Mouse (Mus musculus) erythroblast, adult 5-6 weeks (primary cell): ENCODE measurements around the gene Perp. TPM values are rescaled to one million over a fixed set of nuclear protein-coding genes. Genes with fewer than 3 reads are reported as not detected.

Experiments used
- ATAC-seq: replicated peaks from 2 replicates; pipeline ENCODE4 v1.8.0; 2016; ENCODE audit warnings: moderate number of reproducible peaks, mild to moderate bottlenecking, moderate TSS enrichment, inconsistent platforms; ENCODE audit not compliant: poor library complexity, low FRiP score, severe bottlenecking
- total RNA-seq, 2 experiments: library from RNA; stranded (forward) in 1 of 2; stranded (reverse) in 1 of 2; fragments of 150-400 nt in 1 of 2; fragments of 200-764, 138-1000 nt in 1 of 2; gene quantifications; 2 replicates each; pipeline versions ENCODE4 v1.2.3 to v1.2.4; 2015 to 2017; ENCODE audit warnings: low replicate concordance in 2 of 2

The Perp gene
- 1.0 and 2.7 TPM in 2 replicates for total RNA-seq (2015; ENCODE audit: low replicate concordance)
- total RNA-seq (2017; ENCODE audit: low replicate concordance), result 0.56 and 0.85 TPM in 2 replicates

DNA sequence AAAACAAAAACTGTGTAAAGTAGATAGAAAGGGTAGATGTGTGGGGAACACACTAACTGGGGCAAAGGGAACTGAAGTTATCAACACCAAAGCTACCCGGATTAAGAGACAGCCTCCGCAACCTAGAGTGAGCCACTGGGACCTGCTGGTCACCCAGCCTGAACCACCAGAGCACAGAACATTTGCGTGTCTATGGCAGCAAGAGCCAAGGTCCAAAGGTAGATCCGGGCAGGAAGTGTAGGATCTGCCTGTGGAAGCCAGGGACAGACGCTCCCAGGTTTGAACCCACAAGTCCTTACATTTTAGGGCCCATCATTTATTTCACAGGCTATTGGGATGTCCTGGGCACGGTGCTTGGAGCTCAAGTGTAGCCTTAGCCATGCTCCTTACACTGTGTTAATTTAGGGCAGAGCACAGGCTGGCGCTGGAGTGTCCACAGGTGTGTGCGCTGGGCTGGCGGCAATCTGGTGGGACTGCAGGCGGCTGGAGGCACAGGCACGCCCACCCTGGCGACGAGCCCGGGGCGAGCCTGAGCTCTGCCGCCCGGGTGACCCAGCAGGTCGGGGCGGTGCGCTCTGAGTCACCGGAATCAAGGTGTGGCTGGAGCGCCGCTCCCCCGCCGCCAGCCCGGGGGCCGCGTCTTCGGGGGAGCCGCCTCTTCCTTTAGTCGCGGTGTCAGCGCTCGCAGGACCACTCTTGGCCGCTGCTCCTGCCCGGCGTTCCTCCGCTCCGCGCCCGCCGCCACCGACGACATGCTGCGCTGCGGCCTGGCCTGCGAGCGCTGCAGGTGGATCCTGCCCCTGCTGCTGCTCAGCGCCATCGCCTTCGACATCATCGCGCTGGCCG lies at the start of gene Perp:
Perp (plus strand) TSS at position 580 of the 846 bp plus-strand sequence.
- ATAC-seq, result no peak

DNA sequence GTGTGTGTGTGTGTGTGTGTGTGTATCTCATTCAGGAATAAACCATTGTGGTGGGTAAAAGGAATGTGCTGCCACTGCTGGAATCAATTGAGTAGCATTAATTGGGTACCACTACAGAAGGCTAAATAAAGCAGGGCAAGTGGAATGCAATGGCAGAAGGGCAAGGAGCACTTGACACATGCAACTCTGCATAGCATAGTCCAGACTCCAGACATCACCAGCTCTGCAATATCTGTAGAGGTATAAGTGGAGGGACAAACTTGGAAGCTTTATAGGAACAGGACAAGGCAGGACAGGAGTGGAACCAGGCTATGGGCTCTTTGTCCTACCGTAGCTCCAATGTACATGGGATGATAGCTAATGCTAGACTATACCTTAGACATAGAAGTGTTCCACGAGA lies 33.1 kb upstream of the Perp start:
- ATAC-seq, result no peak

DNA sequence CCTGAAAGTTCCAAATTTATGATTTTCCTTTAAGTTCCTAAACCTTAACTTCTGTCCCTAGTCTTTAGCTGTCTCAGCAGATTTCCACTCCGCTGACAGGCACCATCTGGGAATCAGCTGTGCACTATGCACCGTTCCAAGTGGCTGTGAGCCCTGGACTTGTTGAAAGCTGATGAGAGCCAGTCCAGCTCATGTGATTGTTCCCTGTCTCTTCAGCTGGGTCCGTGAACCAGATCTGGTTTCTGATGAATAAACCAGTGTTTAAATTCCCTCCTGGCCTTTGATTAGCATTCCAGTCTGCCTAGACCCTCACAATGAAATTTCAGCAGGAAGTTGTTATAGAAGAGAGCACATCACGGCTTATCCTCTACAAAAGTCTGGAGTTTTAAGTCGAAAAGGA lies 28.3 kb upstream of the Perp start:
- no peak for ATAC-seq

DNA sequence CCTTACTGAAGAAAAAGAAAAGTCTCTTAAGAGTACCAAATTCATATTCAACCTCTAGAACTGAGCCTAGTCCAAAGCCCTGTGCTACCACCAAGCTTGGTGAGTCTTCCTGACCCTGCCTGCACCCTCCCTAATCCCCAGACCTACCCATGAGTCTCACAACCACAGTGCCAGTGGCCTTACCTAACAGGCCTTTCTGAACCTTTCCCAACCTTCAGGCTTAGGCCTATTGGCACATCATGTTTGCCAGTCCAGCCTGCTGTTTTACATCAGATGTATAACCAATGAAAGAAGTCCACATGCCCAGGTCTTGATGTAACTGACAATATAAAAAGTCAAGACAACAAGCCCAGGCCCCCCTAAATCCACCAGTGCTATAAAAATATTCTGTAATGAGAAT lies 19.7 kb upstream of the Perp start:
- no peak for ATAC-seq

DNA sequence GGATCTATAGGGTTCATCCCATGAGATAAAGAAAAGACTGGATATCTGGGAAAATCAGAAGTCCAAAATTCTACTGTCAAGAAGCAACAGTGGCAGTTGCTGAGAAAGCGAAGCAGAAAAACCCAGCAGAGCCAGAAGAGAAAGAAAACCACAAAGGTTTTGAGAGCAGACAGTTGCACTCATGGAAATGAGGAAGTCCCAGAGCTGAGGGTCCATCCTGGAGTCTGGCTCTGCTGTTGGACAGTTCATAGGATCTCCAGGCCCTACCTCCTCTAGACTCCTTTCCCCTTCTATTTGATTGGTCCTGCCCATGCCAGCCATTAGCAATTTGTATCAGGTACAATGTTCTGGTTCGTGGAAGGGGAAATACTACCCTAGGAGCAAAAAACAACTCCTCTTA lies 18.7 kb upstream of the Perp start:
- no peak for ATAC-seq

DNA sequence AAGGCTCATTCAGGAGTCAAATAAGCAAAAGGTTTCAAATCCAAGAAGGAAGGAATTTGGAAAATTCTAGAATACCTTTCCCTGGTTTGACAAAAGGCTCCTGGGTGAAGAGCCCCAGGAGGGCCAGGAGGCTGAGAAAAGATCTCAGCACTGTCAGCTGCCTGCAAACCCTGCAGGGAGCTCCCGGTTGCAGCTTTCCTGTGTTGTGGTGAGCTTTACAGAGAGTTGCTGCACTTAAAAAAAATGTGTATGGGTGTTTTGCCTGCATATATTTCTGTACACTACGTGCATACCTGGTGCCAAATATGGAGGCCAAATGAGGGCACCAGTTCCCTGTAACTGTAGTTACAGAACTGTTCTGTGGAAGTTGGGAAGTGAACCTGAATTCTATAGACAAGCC lies 16.9 kb upstream of the Perp start:
- no peak for ATAC-seq

DNA sequence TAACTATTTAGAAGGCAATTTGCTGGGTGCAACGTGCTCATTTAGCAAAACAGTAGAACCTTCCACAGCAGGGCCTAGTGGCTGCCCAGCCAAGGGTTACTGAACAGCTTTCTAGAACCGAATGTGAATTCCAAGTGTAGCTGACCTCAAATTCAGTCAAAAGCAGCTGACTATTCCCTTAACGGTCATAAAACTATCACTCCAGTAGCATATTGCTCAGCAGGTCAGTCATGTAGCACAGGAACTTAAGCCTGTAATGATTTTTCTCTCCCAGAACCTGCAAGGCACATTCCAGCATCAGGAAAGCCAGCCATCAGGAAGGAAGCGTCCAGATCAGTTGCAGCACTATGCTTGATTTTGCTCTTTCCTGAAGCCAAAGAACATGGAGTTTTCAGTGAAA lies 14.5 kb upstream of the Perp start:
- no peak for ATAC-seq

DNA sequence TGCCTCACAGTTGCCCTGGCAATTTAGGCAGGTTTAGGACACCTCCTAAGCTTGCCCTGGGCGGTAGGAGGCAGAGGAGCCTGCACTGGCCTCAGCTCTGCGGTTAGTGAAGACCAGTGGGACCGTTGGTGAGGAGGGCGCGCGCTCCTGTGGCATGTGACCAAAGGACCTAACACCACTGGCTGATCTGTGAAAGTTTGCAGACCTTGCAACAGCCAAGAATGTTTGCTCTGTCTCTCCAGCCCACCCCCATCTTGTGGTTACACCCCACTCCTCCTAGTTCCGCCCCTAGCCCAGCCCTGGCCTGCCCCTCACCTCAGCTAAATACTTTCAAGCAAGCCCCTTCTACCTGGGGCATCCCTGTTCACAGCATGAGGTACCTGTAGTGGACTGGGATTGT lies 13.0 kb upstream of the Perp start:
- no peak for ATAC-seq

DNA sequence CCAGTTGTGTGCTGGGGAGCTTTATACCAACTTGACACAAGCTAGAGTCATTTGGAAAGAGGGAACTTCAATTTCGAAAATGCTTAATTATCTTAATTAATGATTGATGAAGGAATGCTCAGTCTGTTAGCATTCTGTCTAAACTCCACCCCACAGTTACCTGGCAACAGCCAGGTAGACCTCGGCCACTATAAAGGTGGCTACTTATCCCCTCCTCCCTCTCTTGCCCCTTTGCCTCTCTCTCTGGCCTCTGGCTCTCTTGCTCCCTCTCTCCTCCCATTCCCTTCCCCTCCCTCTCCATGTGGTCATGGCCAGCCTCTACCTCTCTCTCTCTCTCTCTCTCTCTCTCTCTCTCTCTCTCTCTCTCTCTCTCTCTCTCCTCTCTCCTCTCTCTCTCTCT lies 10.4 kb upstream of the Perp start:
- no peak for ATAC-seq

DNA sequence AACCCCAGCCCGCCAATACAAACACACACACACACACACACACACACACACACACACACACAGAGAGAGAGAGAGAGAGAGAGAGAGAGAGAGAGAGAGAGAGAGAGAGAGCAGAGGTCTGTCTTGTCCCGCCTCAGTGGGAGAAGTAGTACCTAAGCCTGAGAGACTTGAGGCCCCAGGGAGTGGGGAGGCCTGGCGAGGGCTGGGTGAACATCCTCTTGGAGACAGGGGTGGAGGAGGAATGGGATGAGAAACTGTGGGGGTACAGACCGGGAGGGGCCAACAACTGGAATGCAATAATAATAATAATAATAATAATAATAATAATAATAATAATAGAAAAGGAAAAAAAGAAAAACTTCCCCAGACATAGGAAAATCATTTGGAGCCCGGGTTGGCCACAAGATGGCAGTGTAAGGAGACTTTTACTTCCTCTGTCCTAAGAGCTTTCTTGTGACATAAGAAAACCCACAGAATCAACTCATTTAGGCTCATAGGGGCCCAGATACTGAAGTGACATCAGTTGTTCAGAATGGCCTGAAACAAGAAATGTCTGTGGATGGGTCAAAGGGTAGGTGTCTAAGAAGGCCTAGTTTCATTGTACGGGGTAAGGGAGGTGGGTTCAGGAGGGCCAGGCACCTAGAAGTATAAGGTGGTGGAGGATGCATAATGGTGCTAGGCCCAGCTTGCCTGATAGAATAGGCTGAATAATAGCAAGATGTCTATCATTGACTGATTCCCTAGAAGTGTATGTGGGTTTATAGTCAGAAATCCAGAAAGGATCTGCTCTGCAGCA lies 8.9 kb upstream of the Perp start:
- ATAC-seq, result no peak

DNA sequence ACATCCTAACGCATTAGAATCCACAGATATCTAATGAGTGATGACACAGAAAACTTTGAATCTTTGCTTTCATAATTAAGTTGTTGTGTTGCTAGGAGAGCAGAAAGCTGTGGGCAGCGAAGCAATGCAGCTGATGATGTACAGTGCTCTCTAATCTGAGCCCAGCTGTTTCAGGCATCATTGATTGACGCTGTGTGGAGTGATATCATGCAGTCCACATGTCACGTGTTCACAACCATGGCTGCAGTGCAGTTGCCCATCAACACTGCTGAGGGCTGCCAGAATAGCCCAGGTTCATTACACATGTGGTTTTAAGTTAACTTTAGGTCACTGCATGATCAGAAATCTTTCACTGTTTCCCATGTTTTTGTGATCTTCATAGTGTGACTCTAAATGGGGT lies 5.3 kb upstream of the Perp start:
- ATAC-seq, result no peak

DNA sequence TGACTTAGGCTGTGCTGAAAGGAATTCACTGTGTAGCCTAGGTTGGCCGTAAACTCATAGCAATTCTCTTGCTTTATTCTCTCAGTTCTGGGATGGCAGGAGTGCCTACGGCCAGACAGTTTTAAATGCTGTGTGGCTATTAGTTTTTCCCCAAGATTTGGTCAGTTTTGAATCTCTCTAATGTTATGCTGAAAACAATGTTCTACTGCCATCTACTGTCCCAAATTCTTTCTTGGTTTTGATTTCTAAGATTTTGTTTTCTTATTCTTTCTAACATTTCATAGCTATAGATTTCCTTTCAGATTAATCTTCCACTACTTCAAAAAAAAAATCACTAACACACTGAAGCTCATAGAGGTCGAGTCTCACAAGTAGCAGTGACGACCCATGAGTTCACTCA lies 4.1 kb upstream of the Perp start:
- no peak for ATAC-seq

DNA sequence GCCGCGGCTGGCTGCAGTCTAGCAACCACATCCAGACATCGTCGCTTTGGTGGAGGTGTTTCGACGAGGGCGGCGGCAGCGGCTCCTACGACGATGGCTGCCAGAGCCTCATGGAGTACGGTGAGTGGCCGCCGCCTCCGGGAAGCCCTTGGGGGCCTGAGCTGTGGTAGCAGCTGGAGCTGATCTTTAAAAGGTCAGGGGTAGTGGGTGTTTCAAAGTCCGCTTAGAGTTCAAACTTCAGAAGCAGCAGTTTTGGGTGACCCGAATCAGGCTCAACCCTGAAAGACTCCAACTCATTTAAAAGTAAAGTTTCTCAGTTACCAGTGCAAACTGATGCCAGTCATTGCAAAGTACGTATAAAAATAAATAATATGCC lies 455 bp downstream of the Perp start:
- no peak for ATAC-seq

DNA sequence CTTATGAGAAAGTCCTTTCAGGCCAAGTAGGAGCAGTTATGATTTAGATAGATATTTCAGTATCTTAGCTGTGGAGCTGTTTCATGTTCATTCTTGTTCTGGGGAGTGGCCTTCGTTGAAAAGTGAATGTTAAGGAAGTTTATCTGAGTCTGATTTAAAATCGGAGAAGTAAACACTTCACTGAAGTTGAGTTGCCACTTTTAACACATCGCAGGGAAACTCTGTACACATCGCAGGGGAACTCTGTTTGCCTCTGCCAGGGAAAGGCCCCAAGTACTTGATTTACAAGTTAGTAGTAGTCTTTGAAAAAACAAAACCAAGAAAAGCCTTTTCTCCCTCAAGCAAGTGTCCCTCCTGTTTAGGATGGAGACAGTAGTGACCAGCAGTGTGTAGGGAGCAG lies 891 bp downstream of the Perp start:
- ATAC-seq, result no peak

DNA sequence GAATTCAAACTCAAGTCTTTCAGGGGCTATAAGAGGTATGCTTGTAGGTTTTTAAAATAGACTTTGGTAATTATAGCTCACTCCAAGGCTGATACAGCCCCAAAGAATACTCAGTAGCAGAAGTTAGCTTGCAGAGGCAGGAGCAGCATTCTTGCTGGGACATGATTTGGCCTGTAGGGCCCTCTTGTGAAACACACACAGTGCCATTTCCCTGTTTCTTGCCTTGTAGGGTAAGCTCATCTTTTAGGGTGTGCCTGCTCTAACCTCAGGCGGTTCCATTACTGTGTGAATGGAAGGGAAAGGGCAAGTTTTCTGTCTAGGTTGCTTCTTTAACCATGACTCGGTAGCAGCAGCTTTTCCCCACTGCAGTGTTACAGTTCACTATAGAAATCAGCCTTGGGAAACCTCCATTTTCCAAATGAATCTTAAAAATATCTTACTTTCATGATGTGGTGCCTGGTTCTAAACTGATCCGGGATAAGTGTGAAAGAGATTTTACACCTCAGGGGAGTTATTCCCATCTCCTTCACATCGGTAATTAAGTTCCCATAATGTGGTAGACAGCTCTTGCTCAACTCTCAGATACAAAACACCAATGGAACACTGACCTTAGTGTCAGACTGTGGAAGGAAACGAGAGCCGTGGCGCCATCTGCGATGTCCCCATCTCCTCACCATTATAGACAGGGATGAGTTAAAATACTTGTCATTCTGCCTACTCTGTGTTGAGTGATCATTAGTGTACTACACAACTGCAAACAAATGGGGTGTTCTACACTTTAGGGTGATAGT lies 1.8 kb downstream of the Perp start:
- no peak for ATAC-seq

DNA sequence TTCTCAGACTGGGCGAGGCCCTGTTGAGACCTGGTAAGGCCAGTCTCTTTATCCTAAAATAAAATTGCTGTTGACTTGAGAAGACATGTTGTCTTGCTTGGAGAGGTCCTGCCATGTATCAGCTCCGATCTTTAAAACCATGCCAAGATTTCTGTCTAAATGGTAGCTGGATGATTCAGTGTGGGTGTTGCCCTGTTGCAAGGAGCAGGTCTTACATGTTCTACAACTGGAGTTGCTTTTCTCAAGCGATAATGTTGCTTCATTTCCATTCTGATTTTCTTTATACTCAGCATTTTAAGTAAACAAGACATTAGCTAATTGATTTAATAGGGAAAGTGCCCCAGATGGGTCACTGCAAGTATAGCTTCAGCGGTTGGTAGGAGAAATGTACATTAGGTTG lies 5.4 kb downstream of the Perp start:
- no peak for ATAC-seq

DNA sequence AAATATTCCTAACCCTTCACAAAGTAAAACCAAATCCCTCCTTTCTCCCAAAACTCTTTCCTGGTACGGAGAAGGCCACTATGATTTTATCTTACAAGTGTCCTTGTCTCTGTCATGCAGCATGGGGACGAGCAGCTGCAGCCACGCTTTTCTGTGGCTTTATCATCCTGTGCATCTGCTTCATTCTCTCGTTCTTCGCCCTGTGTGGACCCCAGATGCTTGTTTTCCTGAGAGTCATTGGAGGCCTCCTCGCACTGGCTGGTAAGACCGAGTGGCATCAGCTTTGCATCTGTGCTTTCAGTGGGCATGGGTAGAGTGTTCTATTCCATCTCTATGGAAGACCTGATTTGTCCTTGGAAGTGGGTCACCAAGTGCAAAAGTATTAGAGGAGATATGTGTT lies 8.6 kb downstream of the Perp start:
- ATAC-seq, result no peak

DNA sequence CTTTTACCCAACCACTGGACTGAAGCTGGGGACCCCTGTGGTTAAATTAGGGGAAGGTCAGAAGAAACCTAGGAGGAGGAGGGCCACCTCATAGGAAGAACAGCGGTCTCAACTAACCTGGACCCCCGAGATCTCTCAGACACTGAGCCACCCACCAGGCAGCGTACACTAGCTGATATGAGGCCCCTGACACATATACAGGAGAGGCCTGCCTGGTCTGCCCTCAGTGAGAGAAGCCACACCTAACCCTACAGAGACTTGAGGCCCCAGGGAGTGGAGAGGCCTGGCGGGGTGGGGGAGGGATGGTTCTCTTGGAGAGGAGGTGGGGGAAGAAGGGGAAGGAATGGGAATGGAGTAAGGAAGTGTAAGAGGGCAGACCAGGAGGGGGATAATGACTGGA lies 12.4 kb downstream of the Perp start:
- ATAC-seq, result no peak

DNA sequence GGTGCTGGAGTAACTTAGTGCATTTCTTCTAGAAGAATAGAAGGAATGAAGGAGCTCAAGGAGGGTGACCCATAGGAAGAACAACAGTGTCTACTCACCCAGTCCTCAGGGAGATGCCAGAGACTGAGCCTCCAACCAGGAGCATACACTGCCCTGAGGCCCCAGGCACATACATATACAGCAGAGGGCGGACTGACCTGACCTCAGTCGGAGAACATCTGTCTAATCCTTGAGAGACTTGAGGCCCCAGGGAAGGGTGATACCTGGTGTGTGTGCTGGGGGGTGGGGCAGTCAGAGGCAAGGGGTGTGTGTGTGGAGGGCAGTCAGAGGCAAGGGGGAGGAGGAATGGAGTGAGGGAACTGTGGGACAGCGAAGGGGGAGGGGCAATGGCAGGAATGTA lies 14.8 kb downstream of the Perp start:
- ATAC-seq, result no peak

DNA sequence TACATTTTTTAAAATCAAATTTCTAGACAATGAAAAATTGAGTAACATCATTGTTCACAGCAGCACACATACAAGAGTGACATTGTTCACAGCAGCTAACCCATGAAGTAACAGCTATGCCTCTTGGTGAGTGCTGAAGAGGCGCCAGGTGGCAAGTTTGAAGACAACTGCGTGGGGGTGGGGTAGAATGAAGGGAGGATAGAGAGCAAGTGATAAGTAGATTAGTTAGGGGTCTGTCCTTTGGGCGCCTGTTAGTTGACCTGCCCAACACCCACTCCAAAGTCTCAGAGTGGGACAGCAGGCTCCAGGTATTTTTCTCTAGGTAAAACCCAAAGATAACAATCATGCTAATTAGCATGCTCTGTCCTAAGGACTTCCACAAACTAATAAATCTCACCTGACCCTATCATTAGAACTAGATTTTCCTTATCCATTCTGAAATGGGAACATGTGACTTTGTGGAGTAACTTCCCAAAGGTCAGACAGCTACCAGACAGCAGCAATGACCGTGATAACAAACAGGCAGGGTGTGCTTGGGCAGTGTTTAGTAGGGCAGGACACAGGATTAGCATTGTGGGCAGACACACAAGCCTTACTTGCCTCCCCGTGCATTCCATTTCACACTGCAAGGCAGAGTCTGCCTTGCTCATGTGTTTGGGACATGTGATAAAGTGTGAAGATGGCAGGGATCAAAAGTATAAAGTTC lies 15.5 kb downstream of the Perp start:
- no peak for ATAC-seq
